Mouse (Mus musculus) telencephalon, adult 2 months (tissue): ENCODE data around the gene Mzf1.
"Not testable (repeated sequence)": the region's sequence is repeated elsewhere in the genome, so short reads cannot be mapped to it uniquely, and the experiment has no call there.

Experiments
- DNase-seq: peaks from one replicate; pipeline ENCODE4 v3.0.0-alpha.2; 2011; ENCODE audit warnings: low read depth, low spot score

Mzf1 gene

DNA sequence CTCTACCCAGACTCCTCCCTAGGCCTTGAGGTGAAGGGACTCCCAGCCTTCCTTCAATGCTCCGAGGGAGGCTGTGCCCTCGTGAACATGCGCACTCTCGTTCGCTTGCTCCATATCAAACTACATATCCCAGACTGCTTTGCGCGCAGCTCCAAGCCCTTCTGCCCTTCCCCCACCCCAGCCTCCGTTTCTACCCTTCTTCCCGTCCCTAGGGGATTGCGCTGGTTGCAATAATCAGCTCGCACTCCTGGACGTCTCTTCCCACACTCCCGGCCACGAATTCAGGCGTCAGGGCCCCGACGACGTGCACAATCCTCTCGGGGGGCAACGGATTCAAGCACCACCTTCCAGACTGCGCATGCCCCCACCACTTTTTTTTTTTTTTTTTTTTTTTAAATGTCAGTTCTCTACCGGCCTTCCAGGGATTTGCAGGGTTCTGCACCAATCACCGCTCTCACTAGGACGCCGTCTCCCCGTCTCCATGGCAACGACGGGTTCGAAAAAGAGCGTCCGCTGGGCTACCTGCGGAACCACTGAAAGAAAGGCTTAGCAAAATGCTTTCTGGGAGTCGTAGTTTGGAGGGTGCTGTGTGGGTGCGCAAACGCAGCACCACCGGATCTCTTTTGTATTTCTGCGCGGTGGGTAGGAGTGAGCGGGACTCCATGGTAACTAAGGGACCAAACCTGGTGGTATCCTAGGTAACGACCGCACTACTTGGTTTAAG, at the start of gene Mzf1:
TSS of gene Mzf1 (minus strand) at position 478 of the 724 bp plus-strand sequence.
- peak; percentile 99 for DNase-seq

DNA sequence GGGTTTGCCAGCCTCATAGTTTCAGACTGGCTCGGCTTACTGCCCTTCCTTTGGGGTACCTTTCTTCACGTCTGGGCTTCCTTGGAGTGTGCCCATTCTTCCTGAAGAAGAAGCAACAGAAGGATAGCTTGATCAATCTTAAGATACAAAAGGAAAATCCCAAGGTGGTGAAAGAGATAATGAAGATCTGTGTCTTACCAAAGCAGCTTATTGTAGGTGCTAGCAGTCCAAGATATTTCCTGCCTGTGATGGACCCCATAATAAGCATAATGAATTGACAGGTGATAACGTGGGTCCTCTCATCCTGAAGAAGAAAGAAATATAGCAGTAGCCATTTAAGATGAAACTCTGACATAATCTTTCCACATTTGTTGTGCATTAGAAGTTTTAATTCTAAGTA, 40.5 kb upstream of the Mzf1 start, which contains the start of gene Vmn1r85:
TSS of gene Vmn1r85 (minus strand) at position 101 of the 400 bp plus-strand sequence.
- no peak for DNase-seq

DNA sequence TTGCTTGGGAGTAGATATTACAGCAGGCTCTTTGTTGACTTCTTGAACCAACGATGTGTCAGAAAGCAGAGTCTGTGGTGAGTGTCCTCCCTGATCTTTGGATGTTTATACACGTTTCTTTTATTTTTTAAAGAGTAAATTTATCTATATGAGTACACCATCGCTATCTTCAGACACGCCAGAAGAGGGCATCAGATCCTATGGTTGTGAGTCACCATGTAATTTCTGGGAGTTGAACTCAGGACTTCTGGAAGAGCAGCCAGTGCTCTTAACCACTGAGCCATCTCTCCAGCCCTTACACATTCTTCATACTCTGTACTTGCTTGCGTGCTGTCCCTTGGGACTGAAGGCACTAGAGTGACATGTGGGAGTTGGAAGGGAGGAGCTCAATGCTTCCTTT, 17.7 kb upstream of the Mzf1 start:
- DNase-seq, result no peak

DNA sequence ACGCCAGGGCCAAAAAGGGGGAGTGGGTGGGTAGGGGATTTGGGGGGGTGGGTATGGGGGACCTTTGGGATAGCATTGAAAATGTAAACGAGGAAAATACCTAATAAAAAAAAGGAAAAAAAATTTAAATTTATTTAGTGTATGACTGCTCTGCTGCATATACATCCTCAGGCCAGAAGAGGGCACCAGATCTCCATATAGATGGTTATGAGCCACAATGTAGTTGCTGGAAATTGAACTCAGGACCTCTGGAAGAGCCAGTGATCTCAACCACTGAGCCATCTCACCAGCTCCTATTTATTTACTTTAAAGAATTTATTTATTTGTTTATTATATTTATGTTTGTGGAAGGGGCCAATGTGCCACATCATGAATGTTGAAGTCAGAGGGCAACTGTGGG, 8.8 kb upstream of the Mzf1 start:
- not testable (repeated sequence) for DNase-seq

DNA sequence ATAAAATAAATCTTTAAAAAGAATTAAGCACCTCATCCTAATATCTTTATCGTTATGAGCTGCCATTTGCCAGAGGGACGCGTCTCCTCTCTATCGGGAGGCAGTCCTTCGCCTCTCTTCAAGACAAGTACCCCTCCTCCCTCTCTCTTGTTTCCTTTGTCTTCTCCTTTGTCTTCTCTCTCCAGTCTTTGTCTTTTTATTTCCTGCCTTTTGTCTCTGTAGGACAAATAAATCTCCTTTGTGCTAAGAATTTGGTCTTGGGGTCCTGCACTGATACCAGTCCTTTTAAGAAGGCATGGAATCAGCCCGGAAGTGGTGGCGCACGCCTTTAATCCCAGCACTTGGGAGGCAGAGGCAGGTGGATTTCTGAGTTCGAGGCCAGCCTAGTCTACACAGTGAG, 5.0 kb upstream of the Mzf1 start:
- DNase-seq, result no peak

DNA sequence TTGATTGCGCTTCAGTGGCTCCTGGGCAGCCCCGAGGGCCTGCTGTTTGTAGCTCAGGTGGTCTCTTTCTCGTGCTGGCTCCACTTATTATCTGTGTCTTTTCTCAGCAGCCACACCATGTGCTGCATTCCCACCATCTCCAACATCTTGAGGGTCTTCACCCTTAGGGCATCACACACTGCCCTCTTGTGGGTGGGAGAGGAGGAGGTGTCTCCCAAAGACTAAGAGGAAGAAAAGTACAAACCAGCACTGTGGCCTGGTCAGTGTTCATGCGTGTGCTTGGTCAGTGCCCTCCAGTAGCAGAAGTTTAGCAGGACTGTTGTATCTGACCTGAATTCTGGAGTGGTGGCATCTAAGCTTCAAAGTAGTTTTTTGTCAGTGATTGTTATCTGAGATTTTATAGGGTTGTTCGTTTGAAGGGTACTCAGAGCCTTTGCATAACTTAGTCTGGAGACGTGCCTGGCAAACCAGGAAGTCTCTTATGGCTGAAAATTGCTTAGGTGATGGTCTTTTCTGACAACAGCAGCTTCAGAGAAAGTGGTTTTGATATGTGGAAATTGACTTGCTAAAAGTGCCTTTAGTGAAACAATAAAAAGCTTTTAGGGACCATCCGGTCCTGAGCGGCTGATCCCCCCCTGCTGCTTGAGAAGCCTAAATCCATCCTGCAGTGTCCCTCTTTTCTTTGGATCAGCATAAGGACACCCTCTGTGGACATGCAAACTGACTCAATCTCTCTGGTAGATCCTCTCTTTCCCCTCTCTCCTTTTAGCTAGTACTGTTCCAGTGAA, 2.5 kb upstream of the Mzf1 start:
- DNase-seq, result no peak

DNA sequence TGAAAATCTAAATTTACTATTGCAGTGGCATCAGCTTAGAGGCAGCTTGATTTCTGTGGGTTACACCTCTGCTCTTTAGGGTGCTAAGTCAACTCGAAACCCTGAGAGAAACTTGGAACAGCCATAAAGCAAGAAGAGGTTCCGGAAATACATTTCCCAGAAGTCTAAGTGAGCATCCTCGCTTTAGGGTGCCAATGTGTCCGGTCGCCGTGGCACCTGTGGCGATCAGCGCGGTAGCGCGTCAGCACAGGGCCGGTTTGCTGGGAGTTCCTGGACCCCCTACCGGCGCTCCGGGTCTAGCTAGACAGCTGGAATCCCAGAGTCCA, 640 bp downstream of the Mzf1 start:
- DNase-seq, result no peak

DNA sequence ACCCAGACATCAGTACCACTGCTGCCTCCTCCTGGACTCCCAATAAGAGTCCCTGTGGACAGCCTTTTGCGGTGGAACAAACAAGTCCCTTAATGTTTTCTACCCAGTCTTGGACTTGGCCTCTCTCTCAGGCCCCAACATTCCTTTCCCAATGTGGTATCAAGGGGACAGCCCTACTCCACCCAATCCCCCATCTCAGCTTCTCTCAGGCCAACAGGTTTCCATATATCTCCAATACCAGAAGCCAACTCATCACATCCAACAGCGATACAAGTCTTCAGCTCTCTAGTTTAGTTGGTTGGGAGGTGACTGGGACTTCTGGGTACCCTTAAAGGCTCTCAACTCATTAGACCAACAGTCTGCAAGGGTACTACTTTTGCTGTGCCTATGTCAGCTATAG, 1.1 kb downstream of the Mzf1 start:
- no peak for DNase-seq

DNA sequence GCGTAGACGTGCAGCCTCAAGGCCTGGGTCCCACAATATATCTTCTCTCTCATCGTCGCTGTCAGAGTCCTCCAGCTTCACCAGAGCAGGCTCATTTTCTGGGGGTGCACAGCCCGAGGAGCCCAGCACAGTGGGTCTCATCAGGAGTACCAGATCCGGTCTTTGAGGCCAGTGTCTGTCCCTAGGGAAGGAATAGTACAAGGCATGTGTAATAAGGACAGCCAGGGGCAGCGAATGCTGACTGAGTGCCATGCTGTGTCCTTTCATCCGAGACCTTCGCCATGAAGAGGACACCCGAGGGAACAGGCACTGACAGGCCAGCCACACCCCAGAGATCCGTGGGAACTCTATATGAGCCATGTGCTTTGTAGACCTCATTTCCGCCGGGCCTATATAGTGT, 1.6 kb downstream of the Mzf1 start:
- DNase-seq, result no peak

DNA sequence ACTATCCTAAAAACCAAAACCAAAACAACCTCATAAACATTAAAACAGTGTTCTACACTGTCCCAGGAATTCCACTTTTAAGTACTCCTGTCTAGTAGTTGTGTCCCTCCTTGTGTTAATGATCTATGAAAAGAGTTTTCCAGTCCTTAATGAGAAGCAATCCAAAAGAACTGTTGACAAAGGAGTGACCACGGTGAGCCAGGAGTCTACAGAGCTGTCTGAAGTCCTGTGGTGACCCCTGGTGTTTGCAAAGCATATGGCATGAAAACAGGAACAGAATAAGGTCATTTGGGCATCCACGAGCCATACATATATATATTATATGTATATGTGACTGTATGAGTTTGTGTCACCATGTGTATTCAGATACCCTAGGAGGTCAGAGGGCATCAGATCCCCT, 8.5 kb downstream of the Mzf1 start:
- no peak for DNase-seq

DNA sequence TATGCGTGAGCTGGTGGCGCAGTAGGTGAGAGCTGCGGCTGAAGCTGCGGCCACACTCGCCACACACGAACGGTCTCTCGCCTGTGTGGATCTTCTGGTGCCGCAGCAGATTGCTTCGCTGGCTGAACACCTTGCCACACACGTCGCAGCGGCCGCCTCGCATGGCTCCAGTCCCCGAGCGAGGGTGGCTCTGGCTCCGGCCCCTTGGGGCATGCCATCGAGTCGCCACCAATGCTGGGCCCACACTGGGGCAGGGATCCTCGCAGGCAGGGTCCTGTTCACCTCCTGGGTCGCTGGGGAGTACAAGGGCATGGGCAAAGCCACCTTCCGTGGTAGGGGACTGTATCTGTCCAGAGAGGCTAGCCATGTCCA, 10.3 kb downstream of the Mzf1 start:
- DNase-seq, result no peak

DNA sequence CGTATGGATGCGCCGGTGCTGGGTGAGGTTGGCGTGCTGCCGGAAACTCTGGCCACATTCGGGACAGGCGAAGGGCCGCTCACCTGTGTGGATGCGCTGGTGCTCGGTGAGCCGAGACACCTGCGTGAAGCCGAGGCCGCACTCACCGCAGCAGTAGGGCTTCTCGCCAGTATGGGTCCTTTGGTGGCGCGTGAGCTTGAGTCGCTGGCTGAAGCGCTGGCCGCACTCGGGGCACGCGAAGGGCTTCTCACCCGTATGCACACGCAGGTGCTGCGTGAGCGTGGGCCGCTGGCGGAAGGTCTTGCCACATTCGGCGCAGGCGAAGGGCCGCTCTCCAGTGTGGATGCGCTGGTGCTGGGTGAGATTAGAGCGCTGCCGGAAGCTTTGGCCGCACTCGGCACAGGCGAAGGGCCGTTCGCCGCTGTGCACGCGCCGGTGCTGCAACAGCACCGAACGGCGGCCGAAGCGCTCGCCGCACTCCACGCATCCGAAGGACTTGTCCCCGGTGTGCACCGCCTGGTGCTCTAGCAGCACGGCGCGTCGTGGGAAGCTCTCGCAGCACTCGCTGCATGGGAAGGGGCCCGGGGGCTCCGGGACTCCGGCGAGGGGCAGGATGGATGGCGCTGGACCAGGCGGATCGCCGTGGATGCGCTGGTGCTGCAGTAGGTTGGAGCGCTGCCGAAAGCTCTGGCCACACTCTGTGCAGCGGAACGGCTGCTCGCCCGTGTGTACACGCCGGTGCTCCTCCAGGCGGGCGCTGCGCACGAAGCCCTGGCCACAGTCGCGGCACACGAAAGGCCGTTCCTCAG, 10.9 kb downstream of the Mzf1 start:
- DNase-seq, result no peak

DNA sequence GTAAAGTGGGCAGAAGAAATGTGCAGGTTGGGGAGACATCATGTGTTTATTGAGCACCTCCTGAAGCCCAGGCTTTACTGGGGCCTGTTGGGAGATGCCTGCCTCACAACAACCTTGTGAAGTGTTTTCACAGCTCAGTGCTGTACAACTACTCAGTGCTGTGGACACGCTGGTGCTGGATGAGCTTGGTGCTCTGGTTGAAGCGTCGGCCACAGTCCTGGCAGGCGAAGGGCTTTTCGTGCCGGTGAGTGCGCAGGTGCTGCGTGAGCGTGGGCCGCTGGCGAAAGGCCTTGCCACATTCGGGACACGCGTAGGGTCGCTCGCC, 11.5 kb downstream of the Mzf1 start:
- no peak for DNase-seq

DNA sequence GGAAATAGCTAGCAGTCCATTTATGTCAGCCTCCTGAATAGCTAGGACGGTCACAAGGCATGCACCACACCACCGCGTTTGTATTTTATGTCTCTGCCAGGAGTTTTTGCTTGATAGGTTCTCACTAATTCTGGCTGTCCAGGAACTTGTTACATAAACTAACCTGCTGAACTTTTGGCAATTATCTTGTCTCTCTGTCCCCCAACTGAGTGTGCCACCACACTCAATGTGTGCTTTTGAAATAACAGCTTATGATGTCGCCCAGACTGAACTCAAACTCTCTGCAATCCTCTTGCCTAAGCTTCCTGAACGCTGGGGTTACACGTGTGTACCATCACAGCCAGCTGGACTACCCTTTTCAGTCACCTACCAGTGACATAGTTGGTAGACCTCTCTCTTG, 12.1 kb downstream of the Mzf1 start:
- no peak for DNase-seq

DNA sequence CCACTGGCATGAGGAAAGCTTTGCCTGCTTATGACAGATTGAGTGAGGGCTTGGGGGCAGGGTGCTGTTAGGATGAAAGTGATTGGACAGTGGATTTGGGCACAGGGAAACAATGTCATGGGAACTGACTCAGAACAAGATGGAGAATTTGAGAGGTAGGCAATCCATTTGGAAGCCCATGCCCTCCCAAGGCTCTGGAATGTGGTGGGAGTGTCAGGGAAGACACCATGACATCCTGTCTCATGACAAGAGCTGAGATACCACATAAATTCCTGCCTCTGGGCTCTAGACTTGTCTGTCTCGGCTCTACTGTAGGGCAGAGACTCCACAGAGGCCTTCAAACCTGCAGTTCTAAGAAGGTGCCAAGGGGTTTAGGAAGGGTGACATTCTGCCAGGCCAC, 13.3 kb downstream of the Mzf1 start:
- no peak for DNase-seq

DNA sequence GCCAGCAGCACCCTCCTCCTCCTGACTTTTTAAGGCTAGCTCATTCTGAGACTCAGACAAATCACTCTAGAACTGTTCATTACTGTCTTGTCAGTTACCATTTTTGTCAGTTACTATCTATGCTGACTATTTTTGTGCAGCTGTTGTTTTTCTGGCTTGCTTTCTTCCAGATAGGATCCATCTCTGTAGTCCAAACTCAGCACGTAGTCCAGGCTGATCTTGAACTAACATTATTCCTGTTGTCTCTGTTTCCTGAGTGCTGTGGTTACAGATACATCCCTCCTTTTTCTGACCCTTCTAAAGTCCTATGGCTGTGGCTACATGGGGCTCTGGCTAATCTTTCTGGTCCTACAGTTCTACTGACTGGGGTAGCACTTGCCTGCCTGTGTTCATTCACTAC, 15.4 kb downstream of the Mzf1 start:
- no peak for DNase-seq

DNA sequence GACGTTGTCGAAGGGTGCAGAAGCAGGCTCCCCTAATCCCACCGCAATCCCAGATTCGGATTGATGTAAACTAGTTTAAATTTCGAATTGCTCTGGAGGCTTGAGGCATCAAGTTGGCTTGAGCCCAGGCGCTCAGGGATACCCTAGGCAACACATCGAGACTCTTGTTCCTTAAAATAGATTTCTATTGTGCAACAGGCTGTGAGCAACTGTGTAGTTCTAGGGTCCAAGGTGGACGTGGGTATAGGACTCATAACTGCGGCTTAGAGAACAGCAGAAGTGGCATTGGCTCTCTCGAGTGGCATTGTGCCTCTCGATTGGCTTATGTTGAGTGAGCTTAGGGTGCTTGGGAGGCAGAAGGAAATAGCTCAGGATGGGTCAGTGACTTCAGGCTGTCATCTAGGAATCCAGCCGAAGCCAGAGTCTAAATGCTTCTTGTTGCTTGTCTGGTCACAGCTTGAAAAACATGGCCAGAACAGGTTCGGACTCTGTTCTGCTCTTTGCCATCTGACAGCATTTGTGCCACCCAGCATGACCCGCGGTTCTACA, 15.9 kb downstream of the Mzf1 start:
- DNase-seq, result no peak

DNA sequence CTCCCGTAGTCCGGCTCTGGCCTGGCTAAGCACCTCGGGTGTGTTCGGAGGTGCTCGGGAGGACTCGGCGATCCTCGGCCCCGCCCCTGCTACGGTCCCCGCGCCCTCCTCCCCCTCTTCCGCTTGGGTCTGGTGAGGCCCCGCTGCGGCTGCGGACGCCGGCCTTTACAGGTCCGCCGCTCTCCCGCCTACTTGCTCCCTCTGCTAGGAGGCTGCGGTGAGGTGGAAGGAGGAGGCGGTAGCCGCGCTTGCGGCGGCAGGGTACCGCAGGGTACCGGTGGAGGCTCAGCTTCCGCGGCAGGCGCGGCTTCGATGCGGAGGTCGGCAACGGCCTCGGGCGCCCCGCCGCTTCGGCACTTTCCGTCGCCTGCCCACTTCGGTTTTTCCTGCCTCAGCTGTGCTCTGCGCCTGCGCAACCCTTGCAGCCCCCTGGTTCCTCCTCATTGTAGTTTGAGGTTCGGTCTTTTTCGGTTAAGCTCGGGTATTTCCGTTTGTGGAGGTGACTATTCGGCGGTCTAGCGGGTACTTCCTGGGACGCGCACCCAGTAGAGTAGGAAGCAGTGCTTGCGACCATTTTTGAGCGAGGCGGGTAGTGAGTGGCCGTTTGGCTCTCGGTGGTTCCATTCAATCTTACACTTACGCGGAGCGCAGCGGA, 16.5 kb downstream of the Mzf1 start, which contains the start of gene Ube2m:
TSS of gene Ube2m (minus strand) at position 375 of the 655 bp plus-strand sequence.
- peak; percentile 97 for DNase-seq

DNA sequence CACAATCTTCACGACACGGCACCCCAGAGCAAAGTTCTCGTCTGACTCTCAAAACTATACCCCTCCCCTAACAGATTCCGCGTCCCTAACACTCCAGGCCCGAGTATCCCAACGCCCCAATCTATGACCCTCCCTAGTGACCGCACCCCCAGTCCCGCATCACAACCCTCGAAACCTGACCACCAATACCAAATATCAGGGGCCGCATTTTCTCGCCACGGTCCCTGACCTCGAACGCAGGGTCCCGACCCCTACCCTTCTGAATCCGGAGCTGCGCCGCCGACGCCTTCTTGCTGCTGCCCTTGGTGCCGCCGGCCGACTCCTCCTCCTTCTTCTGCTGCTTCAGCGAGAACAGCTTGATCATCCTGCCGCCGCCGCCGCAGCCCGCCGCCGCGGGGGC, 17.2 kb downstream of the Mzf1 start:
- DNase-seq, result no peak

DNA sequence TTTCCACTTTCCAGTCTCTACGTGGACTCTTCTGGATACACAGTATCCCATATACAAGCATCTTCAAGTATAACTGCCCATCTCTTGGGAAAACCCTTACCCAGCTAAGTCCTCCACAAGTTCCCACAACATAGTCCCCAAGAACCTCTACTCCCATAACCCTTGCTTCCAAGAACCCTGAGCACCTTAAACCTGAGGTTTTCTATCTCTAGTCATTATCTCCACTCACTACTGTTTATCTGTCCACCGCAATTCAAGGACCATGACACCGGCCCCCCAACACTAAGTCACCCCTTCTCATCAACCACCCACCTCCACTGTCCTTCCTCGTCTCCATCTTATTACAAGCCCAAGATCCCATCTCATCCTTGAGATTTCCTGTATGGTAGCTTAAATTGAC, 17.8 kb downstream of the Mzf1 start:
- DNase-seq, result no peak

DNA sequence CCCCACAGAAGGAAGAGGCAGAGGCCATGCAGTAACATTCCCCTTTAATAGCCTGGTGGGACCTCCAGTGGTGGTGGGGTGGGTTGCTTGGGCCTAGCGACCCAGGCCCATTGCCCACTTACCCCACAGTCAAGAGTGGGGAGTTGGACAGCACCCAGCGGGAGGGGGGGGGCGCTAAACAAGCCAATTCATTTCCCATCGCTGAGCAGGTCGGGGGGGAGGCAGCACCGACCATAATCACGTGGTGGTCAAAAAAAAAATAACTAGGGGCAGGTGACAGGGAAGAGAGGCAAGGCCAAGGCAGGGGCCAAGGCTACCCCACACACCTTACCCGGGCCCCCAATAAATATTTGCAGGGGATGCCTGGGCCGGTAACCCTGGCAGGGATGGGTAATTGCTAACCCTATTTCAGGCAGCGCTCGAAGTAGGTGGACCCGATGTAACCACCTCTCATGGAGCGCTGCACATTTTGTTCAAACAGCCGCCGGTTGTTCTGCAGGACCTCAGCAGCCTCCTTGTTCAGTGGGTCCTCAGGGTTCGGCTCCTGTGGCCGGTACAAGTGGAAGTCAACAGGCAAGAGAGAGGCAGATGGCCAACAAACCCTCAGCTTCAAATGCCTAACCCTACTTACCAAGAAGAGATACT, 19.2 kb downstream of the Mzf1 start:
- DNase-seq, result no peak
